Mouse (Mus musculus): ENCODE measurements around the gene Bcar3.

The Bcar3 gene

GRCm38 (mm10) chr3:122419610-122420409, 125.9 kb downstream of the Bcar3 start:
- no peak for DNase-seq (ENCODE audit: low spot score)

DNA sequence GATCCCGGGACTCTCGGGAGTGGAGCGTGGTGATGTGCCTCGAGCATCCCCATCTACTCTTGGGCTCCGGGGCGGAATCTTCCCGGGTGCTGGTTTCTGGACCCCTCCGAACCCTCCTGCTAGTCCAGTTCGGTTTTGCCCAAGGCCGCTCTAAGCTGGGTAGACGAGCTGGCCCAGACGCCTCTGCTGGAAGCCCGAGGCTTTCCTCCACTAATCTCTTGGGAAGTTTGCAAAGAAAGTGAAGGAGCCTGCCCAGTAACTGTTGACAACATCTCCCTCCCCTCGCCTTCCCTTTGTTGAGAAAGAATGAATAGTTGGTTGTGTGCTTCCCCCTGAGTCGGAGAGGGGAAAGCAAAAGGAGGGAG, 126.5 kb downstream of the Bcar3 start:
- no peak for DNase-seq (ENCODE audit: low spot score)

DNA sequence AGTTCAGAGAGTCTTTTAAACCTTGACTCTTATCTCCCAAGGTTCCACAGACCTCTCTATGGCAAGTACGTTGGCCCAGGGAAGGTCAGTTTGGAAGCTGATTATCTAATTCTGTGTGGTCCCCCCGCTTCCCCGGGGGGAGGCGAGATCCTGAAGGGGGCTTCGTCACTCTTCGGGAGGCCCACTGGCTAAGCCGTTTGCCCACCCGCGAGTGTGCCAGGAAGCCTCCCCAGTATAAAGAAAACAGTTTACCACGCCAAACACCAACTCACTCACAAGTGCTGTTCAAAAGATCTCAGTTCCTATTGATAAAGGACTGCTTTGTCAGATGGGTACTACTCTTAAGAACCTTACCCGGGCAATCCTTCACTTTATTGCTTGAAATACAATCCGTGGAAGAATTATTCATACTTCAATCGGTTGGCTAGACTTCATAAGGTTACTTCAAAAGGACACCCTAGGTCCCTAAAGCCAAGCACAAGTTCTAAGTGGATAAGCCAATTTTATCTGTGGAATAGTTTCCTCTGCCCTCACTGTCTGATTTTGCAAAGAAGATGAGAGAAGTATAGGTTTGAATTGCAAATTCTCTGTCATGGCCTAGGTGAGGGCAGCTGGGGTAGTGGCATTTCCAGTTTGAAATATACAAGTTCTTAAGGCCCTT, 127.2 kb downstream of the Bcar3 start:
- no peak for DNase-seq (ENCODE audit: low spot score)

GRCm38 (mm10) chr3:122421802-122422201, 127.9 kb downstream of the Bcar3 start:
- DNase-seq (ENCODE audit: low spot score) = no peak

- no peak for DNase-seq (ENCODE audit: low spot score)
Measured at GRCm38 (mm10) chr3:122422276-122422675, 128.3 kb downstream of the Bcar3 start.

GRCm38 (mm10) chr3:122423643-122424042, 129.7 kb downstream of the Bcar3 start:
- DNase-seq (ENCODE audit: low spot score) = no peak

DNA sequence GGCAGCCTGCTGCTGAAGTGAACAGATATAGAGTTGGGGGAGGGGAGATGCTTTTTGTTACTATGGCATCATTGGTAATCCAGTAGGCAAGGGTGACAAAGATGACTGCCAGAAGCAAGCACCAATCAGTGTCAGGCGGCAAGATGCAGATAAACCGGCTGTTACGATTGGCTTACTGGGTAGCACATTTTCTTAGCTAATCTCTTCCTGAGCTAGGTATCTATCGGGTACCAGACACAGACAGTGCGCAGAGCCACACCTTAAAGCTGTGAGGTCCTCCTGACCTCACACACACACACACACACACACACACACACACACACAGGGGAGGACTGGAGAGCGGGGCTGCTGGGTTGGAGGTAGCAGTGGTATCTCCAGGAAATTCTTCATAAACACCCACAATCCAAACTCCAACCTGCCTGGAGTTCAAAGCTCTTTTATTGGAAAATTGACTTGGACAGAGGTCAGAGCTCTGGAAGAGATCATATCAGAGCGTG, 134.4 kb downstream of the Bcar3 start:
- no peak for DNase-seq (ENCODE audit: low spot score)

DNA sequence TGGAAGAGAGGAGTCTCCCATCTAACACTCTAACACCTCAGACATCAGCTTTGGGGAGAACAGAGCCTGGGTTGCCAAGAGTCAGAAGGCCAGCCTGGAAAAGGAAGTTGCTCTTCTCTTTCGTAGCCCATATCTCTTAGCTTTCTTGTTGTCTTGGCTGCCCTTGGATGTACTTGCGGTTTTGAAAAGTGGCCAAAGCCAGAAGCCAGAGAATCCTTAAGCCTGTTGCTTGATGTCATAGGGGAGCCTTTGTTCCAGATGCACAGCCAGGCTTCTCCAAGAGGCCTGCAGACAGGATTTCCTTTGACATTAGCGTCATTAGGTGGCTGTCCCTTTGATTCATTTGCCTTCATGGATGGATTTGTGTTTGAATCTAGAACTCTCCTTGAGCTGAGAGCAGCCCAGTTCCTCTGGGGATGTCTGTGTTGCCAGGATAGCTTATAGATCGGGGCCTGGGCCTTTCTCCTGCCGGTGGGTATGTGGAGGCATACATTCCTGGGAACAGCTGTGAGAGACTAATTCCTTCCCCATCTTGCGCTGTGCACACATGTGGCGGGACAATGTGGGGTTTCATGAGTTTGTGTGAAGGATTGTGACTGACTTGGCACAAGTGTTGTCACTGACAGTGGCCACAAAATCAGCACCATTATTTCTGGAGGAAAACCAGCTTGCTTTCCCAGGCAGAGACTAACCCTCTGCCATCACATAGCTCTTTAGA, 137.0 kb downstream of the Bcar3 start:
- no peak for DNase-seq (ENCODE audit: low spot score)

DNA sequence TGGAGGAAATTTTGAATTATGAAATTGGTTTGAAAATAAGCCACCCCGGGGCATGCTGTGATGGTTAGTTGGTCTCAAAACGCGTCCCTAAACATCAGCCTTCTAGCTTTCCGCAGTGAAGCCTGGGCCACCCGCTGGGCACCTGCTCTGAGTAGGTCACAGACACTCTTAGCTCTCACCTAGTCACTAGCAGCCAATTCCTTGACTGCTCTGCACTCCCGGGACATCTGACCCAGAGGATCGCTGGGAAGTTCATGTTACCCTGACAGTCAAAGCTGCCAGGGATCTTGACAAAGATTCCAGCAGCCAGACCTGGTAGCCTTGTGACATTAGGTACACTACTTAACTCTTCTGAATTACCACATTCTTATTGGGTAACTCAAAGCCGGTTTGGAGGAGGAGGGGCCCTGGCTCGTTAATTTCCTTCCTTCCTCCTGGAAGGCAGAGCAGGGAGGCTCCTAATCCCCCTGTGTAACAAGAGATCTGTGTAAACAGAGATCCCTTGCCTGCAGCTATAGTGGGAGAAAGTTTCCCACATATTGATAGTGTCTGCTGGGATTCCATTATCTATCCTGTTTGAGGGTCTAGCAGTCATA, 139.0 kb downstream of the Bcar3 start:
- no peak for DNase-seq (ENCODE audit: low spot score)

DNA sequence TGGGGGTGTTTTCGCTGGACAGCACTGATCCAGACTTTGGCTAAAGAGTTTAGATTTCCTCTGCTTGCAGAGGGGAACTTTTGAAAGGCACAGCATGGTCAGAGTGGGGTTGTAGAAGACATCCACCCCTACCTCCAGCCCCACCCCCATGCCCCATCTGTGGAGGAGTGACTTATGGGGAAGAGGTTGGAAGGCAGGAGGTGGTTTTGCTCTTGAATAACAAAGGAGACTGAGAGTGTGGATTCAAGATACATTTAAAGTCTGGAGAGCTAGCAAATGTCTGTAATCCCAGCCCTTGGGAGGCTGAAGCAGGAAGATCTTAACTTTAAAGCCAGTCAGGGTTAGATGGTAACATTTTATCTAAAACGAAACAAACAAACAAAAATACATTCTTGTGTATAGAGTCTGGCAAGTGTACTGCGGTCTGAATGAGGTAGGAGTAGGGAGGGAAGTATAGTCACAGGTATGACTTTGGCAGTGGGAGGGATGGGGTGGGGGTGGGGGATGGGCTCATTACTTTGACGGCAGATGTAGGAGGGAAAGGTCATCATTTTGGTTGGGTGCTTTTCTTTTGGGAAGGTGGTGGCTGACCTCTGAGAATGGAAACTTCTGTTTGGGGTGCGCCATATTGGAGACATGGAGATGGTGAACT, 140.2 kb downstream of the Bcar3 start:
- DNase-seq (ENCODE audit: low spot score) = no peak

- DNase-seq (ENCODE audit: low spot score) = no peak
Measured at GRCm38 (mm10) chr3:122434983-122435935, 141.3 kb downstream of the Bcar3 start.

- DNase-seq (ENCODE audit: low spot score) = no peak
Measured at GRCm38 (mm10) chr3:122438143-122438825, 144.3 kb downstream of the Bcar3 start.

- DNase-seq (ENCODE audit: low spot score) = no peak
Measured at GRCm38 (mm10) chr3:122445696-122446095, 151.8 kb downstream of the Bcar3 start.

- DNase-seq (ENCODE audit: low spot score) = no peak
Measured at GRCm38 (mm10) chr3:122446678-122447077, 152.7 kb downstream of the Bcar3 start.

- no peak for DNase-seq (ENCODE audit: low spot score)
Measured at GRCm38 (mm10) chr3:122448196-122448595, 154.3 kb downstream of the Bcar3 start.

DNA sequence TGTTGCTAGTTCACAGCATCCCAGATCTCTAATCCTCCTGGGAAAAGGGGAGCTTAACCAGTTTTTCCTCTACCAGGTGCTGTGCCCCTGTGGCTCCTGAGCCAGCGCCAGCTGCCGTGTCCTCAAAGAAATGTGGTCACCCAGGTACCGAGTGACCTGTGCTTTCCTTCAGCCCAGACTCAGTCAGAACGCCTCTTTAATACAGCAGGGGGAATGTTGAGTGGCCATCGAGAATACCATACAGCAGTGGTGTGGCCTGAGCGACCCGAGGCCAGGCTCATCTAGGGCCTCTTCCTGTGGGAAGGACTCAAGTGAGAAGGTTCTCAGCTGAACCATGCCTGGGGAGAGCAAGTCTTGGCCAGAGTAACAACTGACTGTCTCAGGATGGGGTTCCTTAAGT, 156.1 kb downstream of the Bcar3 start:
- no peak for DNase-seq (ENCODE audit: low spot score)

DNA sequence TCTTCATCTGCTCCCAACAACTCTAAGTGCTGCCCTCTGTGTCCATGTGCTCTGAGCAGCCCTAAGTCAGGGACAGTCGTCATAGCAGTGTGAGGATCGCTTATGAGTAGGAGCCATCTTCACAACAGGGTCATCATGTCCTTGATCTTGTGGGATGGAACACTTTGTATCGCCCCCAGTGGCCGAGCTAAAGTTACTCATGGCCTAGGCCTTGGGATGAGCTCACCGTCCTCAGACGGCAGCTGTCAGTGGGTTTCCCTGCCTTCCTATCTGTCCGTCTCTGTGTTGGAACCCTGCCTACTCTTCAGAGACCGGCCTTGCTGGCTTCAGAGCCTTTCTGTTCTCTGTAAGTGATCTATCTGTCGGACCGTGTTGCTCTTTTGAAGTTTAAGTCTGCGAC, 159.9 kb downstream of the Bcar3 start:
- DNase-seq (ENCODE audit: low spot score) = no peak

- DNase-seq (ENCODE audit: low spot score) = peak; percentile 8
Measured at GRCm38 (mm10) chr3:122456156-122456555, 162.2 kb downstream of the Bcar3 start.

DNA sequence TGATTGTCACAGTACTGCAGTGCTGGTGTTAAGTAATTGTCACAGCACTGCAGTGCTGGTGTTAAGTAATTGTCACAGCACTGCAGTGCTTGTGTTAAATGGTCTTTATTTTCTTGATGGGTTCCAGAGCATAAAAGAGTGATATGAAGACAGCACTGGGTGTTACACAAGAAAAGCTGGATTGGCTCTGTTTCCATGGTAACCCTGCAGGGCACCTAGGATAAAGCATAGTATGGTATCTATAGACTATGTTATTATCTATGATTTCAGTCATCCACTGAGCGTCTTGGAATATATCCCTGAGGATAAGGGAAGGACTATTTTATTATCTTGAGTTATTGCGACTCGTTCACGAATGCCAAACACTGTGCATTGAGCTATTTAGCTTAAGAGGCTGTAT, 162.9 kb downstream of the Bcar3 start:
- no peak for DNase-seq (ENCODE audit: low spot score)

- no peak for DNase-seq (ENCODE audit: low spot score)
Measured at GRCm38 (mm10) chr3:122457723-122458122, 163.8 kb downstream of the Bcar3 start.

Data from c-Kit-positive CD71-positive TER-119-positive erythroid progenitor cells, embryonic 14.5 days (primary cell).